Mouse (Mus musculus) liver, embryonic 14.5 days (tissue): ENCODE measurements around the gene Sdk1. TPM values are rescaled to one million over a fixed set of nuclear protein-coding genes. Genes with fewer than 3 reads are reported as not detected.

Source experiments
- ATAC-seq: fragments of 200-750 bp; cut with Nextera tagmentation; 2 replicates; pipeline ENCODE4 v1.8.0; 2017; ENCODE audit warnings: moderate number of reproducible peaks, mild to moderate bottlenecking, moderate library complexity; ENCODE audit not compliant: insufficient read depth
- DNase-seq, 3 experiments: peaks; one replicate each; pipeline ENCODE4 v3.0.0-alpha.2; 2012 to 2013; ENCODE audit warnings: low read depth in 3 of 3, low spot score in 3 of 3
- H3K27ac ChIP-seq: fragments of 300-500 bp; sonication (generic); 2 replicates; pipeline ENCODE4 v1.5.1; 2014; ENCODE audit warnings: moderate library complexity, mild to moderate bottlenecking, control low read depth, inconsistent platforms
- H3K27me3 ChIP-seq: fragments of 300-500 bp; sonication (generic); 2 replicates; pipeline ENCODE4 v1.6.1; 2014; ENCODE audit warnings: mild to moderate bottlenecking, low read length, moderate library complexity; ENCODE audit not compliant: control insufficient read depth, insufficient read depth
- H3K36me3 ChIP-seq: fragments of 300-500 bp; sonication (generic); replicated peaks from 2 replicates; pipeline ENCODE4 v1.6.1; 2014; ENCODE audit warnings: low read depth; ENCODE audit not compliant: control insufficient read depth, insufficient read depth
- H3K4me1 ChIP-seq, 2 experiments: fragments of 200-500 bp in 1 of 2; fragments of 300-500 bp in 1 of 2; sonication (generic) in 1 of 2; replicated peaks; 2 replicates each; pipeline ENCODE4 v1.6.1; 2012 to 2014; ENCODE audit warnings: antibody characterized with exemption in 1 of 2, inconsistent platforms in 1 of 2, low read length in 1 of 2; ENCODE audit not compliant: control insufficient read depth in 2 of 2, insufficient read depth in 2 of 2
- H3K4me2 ChIP-seq: fragments of 300-500 bp; sonication (generic); 2 replicates; pipeline ENCODE4 v1.6.1; 2014; ENCODE audit warnings: low read depth, mild to moderate bottlenecking, control low read depth, moderate library complexity
- H3K4me3 ChIP-seq, 2 experiments: fragments of 200-500 bp in 1 of 2; fragments of 300-500 bp in 1 of 2; sonication (generic) in 1 of 2; 2 replicates each; pipeline ENCODE4 v1.5.1; 2012 to 2014; ENCODE audit warnings: low read depth in 2 of 2, low read length in 2 of 2, mild to moderate bottlenecking in 2 of 2, control low read depth in 1 of 2, inconsistent platforms in 1 of 2, moderate library complexity in 1 of 2; ENCODE audit not compliant: insufficient read depth in 1 of 2
- H3K9ac ChIP-seq: fragments of 300-500 bp; sonication (generic); replicated peaks from 2 replicates; pipeline ENCODE4 v1.6.1; 2014; ENCODE audit warnings: mild to moderate bottlenecking, control low read depth, moderate library complexity
- H3K9me3 ChIP-seq: fragments of 300-500 bp; sonication (generic); 2 replicates; pipeline ENCODE4 v1.6.1; 2016; ENCODE audit warnings: low read length, mixed read lengths; ENCODE audit not compliant: control insufficient read depth
- CTCF ChIP-seq: IDR thresholded peaks from 2 replicates; pipeline ENCODE4 v1.5.1; 2016; ENCODE audit warnings: antibody characterized with exemption, low read depth, control low read depth
- EP300 ChIP-seq: IDR thresholded peaks from 2 replicates; pipeline ENCODE4 v1.6.1; 2016; ENCODE audit warnings: antibody characterized with exemption, low read depth
- WGBS: fragments of 180-500 bp; shearing (Covaris S2); extraction: QIAGEN DNeasy Blood & Tissue Kit; methylation state at CpG from one replicate; pipeline ENCODE4 v1.1.7; 2014; ENCODE audit not compliant: insufficient replicate concordance; 5-methylcytosine and 5-hydroxymethylcytosine counted together
- polyA plus RNA-seq, 2 experiments: library from polyadenylated mRNA; depleted of rRNA in 1 of 2; stranded (reverse) in 1 of 2; unstranded in 1 of 2; fragments of >200 nt; fragmentation: Nextera tagmentation in 1 of 2; extraction: Ambion mirVana in 1 of 2; gene quantifications; 2 replicates each; pipeline versions ENCODE4 v1.2.1 to v1.2.3; 2012 to 2014

The Sdk1 gene
- polyA plus RNA-seq, 2 experiments, result 0.01 to 0.25 TPM

GRCm38 (mm10) chr5:141381581-141381980, 140.3 kb downstream of the Sdk1 start:
- Histone ChIP-seq H3K27ac (no peak overlapping the region), H3K9me3 (no peaks in the 10 kb centered on the region), H3K36me3 (no peaks in the 10 kb centered on the region), H3K4me3 (no peak overlapping the region), H3K27me3 (no peaks in the 10 kb centered on the region), H3K4me1 (peaks cover 0 to 7% of the 10 kb centered on the region in 2 experiments; a peak in 1 of 4 replicates), H3K9ac (no peak overlapping the region), H3K4me2 (no peak overlapping the region)
- ATAC-seq, result no peak
- 59% methylated on average over 7 of the region's 7 CpGs for WGBS
- TF ChIP-seq EP300 (no peak), CTCF (no peak)
- DNase-seq, result no peak

GRCm38 (mm10) chr5:141382246-141382835, 141.1 kb downstream of the Sdk1 start:
- H3K27me3 ChIP-seq, result no peaks in the 10 kb centered on the region
- H3K9me3 ChIP-seq, result no peaks in the 10 kb centered on the region
- no peak overlapping the region for H3K9ac ChIP-seq
- H3K4me3 ChIP-seq, result no peak overlapping the region
- H3K4me1 ChIP-seq, result peaks cover 0 to 7% of the 10 kb centered on the region in 2 experiments; a peak in 1 of 4 replicates
- TF ChIP-seq CTCF (no peak), EP300 (no peak)
- H3K4me2 ChIP-seq, result no peak overlapping the region
- no peak overlapping the region for H3K27ac ChIP-seq
- WGBS, result 68% methylated on average over 5 of the region's 5 CpGs
- no peak for DNase-seq
- no peaks in the 10 kb centered on the region for H3K36me3 ChIP-seq
- ATAC-seq, result no peak

- H3K36me3 ChIP-seq, result no peaks in the 10 kb centered on the region
- H3K27ac ChIP-seq, result no peak overlapping the region
- H3K27me3 ChIP-seq, result no peaks in the 10 kb centered on the region
- DNase-seq (no peak), ATAC-seq (no peak)
- no peak overlapping the region for H3K4me2 ChIP-seq
- TF ChIP-seq EP300 (no peak), CTCF (no peak)
- no peak overlapping the region for H3K9ac ChIP-seq
- H3K4me3 ChIP-seq, result no peak overlapping the region
- WGBS, result 41% methylated on average over 2 of the region's 2 CpGs
- H3K9me3 ChIP-seq, result no peaks in the 10 kb centered on the region
- peaks cover 0 to 3% of the 10 kb centered on the region in 2 experiments; a peak in 1 of 4 replicates for H3K4me1 ChIP-seq
Observed at GRCm38 (mm10) chr5:141388451-141388850, 147.2 kb downstream of the Sdk1 start.

- H3K36me3 ChIP-seq, result no peaks in the 10 kb centered on the region
- ATAC-seq (no peak), DNase-seq (no peak)
- no peak overlapping the region for H3K4me3 ChIP-seq
- no peak overlapping the region for H3K27ac ChIP-seq
- no peak overlapping the region for H3K4me2 ChIP-seq
- no peaks in the 10 kb centered on the region for H3K27me3 ChIP-seq
- no peak for TF ChIP-seq CTCF
- TF ChIP-seq EP300, result no peak
- H3K9me3 ChIP-seq, result no peaks in the 10 kb centered on the region
- 45% methylated on average over 4 of the region's 4 CpGs for WGBS
- peaks cover 0 to 3% of the 10 kb centered on the region in 2 experiments; a peak in 1 of 4 replicates for H3K4me1 ChIP-seq
- H3K9ac ChIP-seq, result no peak overlapping the region
Observed at GRCm38 (mm10) chr5:141390541-141390940, 149.3 kb downstream of the Sdk1 start.

GRCm38 (mm10) chr5:141391153-141391552, 149.9 kb downstream of the Sdk1 start:
- H3K4me3 ChIP-seq, result no peak overlapping the region
- no peaks in the 10 kb centered on the region for H3K9me3 ChIP-seq
- DNase-seq (no peak), ATAC-seq (no peak)
- WGBS, result 48% methylated on average over 5 of the region's 5 CpGs
- H3K27ac ChIP-seq, result no peak overlapping the region
- no peak overlapping the region for H3K9ac ChIP-seq
- no peak overlapping the region for H3K4me2 ChIP-seq
- no peak for TF ChIP-seq CTCF
- TF ChIP-seq EP300, result no peak
- no peaks in the 10 kb centered on the region for H3K36me3 ChIP-seq
- H3K4me1 ChIP-seq, result peaks cover 0 to 3% of the 10 kb centered on the region in 2 experiments; a peak in 1 of 4 replicates
- no peaks in the 10 kb centered on the region for H3K27me3 ChIP-seq
